Mouse (Mus musculus) 3134 (cell line): ENCODE measurements around the gene Gmpr.
A peak's percentile ranks its signal among the peaks of the same experiment; 100 is the strongest.
"Not testable (repeated sequence)": the region's sequence is repeated elsewhere in the genome, so short reads cannot be mapped to it uniquely, and the experiment has no call there.

Experiments used
- DNase-seq: peaks from one replicate; pipeline ENCODE4 v3.0.0-alpha.2; 2011; ENCODE audit warnings: low spot score; ENCODE audit not compliant: insufficient read length; ENCODE audit errors: extremely low read depth

The Gmpr gene

GRCm38 (mm10) chr13:45507274-45508229, at the start of gene Gmpr:
Gene Gmpr, plus strand, starts transcription at chr13:45507444.
- DNase-seq, result peak; percentile 65

GRCm38 (mm10) chr13:45457459-45457858, 49.8 kb upstream of the Gmpr start:
- DNase-seq, result no peak

- no peak for DNase-seq
Measured at GRCm38 (mm10) chr13:45460177-45460576, 47.1 kb upstream of the Gmpr start.

- DNase-seq, result no peak
Measured at GRCm38 (mm10) chr13:45461370-45461958, 45.8 kb upstream of the Gmpr start.

GRCm38 (mm10) chr13:45465616-45466015, 41.6 kb upstream of the Gmpr start:
- DNase-seq, result no peak

GRCm38 (mm10) chr13:45466031-45466519, 41.2 kb upstream of the Gmpr start:
- DNase-seq, result no peak

GRCm38 (mm10) chr13:45468751-45469150, 38.5 kb upstream of the Gmpr start:
- DNase-seq, result no peak

GRCm38 (mm10) chr13:45469481-45470301, 37.6 kb upstream of the Gmpr start:
- DNase-seq, result peak; percentile 83

- DNase-seq, result no peak
Measured at GRCm38 (mm10) chr13:45473311-45473710, 33.9 kb upstream of the Gmpr start.

GRCm38 (mm10) chr13:45475297-45475696, 31.9 kb upstream of the Gmpr start:
- DNase-seq, result no peak

GRCm38 (mm10) chr13:45477183-45477582, 30.1 kb upstream of the Gmpr start:
- DNase-seq, result peak; percentile 22

- no peak for DNase-seq
Measured at GRCm38 (mm10) chr13:45479951-45480350, 27.3 kb upstream of the Gmpr start.

- no peak for DNase-seq
Measured at GRCm38 (mm10) chr13:45483215-45483614, 24.0 kb upstream of the Gmpr start.

GRCm38 (mm10) chr13:45483949-45484348, 23.3 kb upstream of the Gmpr start:
- not testable (repeated sequence) for DNase-seq

- no peak for DNase-seq
Measured at GRCm38 (mm10) chr13:45485602-45486001, 21.6 kb upstream of the Gmpr start.

- no peak for DNase-seq
Measured at GRCm38 (mm10) chr13:45486598-45486997, 20.6 kb upstream of the Gmpr start.

GRCm38 (mm10) chr13:45491991-45492732, 15.1 kb upstream of the Gmpr start:
- no peak for DNase-seq

- DNase-seq, result no peak
Measured at GRCm38 (mm10) chr13:45493846-45494245, 13.4 kb upstream of the Gmpr start.

- no peak for DNase-seq
Measured at GRCm38 (mm10) chr13:45498623-45499022, 8.6 kb upstream of the Gmpr start.

GRCm38 (mm10) chr13:45499391-45499790, 7.9 kb upstream of the Gmpr start:
- no peak for DNase-seq
